Mouse (Mus musculus) thymus, adult 2 months (tissue): ENCODE measurements at regions not wholly inside any gene's neighbourhood (a gene's known extent, or its start where the extent isn't known, plus 50 kb on each side); places are given as distances from the start of the nearest gene placed in this dataset.

Source experiments
- DNase-seq: peaks from one replicate; pipeline ENCODE4 v3.0.0; 2021
- H3K27ac ChIP-seq: fragments of 200-500 bp; 2 replicates; pipeline ENCODE4 v1.5.1; 2012; ENCODE audit warnings: low read length, control low read depth; ENCODE audit not compliant: control insufficient read depth, insufficient read depth
- H3K27me3 ChIP-seq: fragments of 200-500 bp; 2 replicates; pipeline ENCODE4 v1.6.1; 2012; ENCODE audit warnings: mild to moderate bottlenecking, low read length, moderate library complexity, mixed read lengths; ENCODE audit not compliant: control insufficient read depth, insufficient read depth
- H3K36me3 ChIP-seq: fragments of 200-500 bp; 2 replicates; pipeline ENCODE4 v1.6.1; 2012; ENCODE audit warnings: mild to moderate bottlenecking, low read length, moderate library complexity; ENCODE audit not compliant: control insufficient read depth, insufficient read depth
- H3K4me1 ChIP-seq: fragments of 200-500 bp; replicated peaks from 2 replicates; pipeline ENCODE4 v1.6.1; 2012; ENCODE audit warnings: low read length; ENCODE audit not compliant: control insufficient read depth, insufficient read depth
- H3K4me3 ChIP-seq: fragments of 200-500 bp; 2 replicates; pipeline ENCODE4 v1.5.1; 2012; ENCODE audit warnings: mild to moderate bottlenecking, low read length, control low read depth, moderate library complexity; ENCODE audit not compliant: control insufficient read depth, insufficient read depth
- CTCF ChIP-seq: fragments of 200-500 bp; IDR thresholded peaks from 2 replicates; pipeline ENCODE4 v1.5.1; 2012; ENCODE audit warnings: mild to moderate bottlenecking, control low read depth, low read length, moderate library complexity, borderline replicate concordance; ENCODE audit not compliant: control insufficient read depth, poor library complexity, insufficient read depth; ENCODE audit errors: extremely low read depth
- POLR2A ChIP-seq: fragments of 200-500 bp; IDR thresholded peaks from 2 replicates; pipeline ENCODE4 v1.6.1; 2012; ENCODE audit warnings: mild to moderate bottlenecking, low read length, control low read depth, moderate library complexity; ENCODE audit not compliant: control insufficient read depth, poor library complexity, insufficient read depth; ENCODE audit errors: extremely low read depth
- WGBS: fragments of 180-500 bp; shearing (Covaris S2); methylation state at CpG from one replicate; pipeline ENCODE4 v1.1.7; 2018; 5-methylcytosine and 5-hydroxymethylcytosine counted together

DNA sequence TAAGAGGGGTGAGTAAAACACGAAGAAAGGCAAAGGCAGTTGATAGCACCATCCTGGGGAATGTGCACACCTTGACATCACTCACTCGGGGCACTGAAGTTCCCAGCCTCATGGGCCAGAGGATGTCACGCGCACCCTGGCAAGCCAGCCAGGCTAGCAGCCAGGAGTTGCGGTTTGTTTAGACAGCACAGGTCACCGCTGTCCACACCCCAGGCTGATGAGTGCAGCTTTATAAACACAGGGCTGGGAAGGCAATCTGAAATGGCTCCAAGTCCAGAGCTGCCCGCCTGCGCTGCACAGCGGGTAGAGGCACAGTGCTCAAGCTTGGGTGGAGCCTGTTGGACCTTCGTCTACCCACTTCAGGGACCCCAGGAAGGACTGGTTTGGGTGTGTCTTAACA, 216.8 kb downstream of the Bcor start:
- TF ChIP-seq CTCF, result no peak
- no peak for TF ChIP-seq POLR2A
- WGBS, result 79% methylated on average over 10 of the region's 10 CpGs
- no peaks in the 10 kb centered on the region for H3K27me3 ChIP-seq
- no peak overlapping the region for H3K27ac ChIP-seq
- DNase-seq, result no peak
- H3K4me3 ChIP-seq, result no peak overlapping the region
- H3K4me1 ChIP-seq, result no peaks in the 10 kb centered on the region
- H3K36me3 ChIP-seq, result no peaks in the 10 kb centered on the region

DNA sequence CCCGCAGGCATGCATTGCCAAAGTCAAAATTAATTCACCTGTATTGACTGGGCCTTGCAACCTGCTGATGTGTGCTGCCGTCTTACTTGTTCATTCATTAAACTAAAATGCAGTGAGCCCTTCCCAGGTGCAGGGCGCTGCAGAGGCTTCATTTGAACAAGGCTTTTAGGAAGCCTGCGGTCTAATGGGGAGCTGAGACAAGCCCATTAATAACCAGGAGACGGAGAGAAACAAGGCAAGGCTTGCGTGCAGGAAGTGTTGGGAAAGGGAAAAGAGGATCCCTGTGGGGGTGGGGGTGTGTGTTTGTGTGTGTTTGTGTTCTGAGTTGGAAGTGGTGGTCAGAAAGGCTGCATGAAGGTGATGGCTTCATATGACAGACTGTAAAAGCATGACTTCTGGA, 215.6 kb downstream of the Bcor start:
- H3K4me1 ChIP-seq, result no peaks in the 10 kb centered on the region
- no peak overlapping the region for H3K4me3 ChIP-seq
- WGBS, result 89% methylated on average over 6 of the region's 6 CpGs
- H3K27me3 ChIP-seq, result no peaks in the 10 kb centered on the region
- TF ChIP-seq POLR2A, result no peak
- TF ChIP-seq CTCF, result no peak
- H3K36me3 ChIP-seq, result no peaks in the 10 kb centered on the region
- DNase-seq, result no peak
- H3K27ac ChIP-seq, result no peak overlapping the region

DNA sequence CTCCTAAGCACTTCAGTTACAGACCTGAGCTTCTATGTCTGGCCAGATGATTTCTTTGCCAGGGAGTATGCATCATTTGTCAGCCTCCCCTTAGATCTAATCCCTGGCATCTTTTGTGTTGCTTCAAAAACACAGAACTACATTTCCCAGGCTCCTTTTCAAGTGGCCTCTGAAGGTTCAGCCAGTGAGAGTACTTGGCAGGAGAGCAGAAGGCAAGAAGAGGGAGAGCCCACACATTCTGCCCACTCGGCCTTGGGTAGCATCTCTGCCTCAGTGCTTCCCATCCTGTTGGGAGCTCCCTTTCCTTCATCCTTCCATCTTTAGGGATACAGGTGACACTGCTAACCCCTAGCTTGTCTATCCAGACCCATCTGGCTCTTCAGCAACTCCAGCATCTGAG, 214.9 kb downstream of the Bcor start:
- Histone ChIP-seq H3K4me3 (no peak overlapping the region), H3K27ac (no peak overlapping the region), H3K27me3 (no peaks in the 10 kb centered on the region), H3K4me1 (no peaks in the 10 kb centered on the region), H3K36me3 (no peaks in the 10 kb centered on the region)
- WGBS, result 93% methylated on average over 1 of the region's 1 CpGs
- DNase-seq, result no peak
- no peak for TF ChIP-seq POLR2A
- TF ChIP-seq CTCF, result no peak

DNA sequence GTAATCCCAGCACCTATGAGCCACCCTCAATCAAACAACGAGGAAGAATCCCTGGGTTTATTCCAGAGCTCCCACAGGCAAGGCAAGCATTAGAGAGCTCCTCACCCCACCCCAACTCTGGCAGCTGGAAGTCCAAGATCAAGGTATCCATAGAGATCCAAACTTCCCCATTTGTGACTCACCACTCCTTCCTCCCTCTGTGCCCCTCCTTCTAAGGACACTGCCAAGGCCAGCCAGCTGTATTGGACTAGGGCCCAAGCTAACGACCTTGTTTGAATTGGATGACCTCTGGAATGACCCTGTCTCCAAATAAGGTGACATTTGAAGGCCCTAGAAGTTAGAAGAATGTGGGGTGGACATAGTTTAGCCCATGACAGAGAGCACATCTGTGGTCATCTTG, 208.0 kb downstream of the Bcor start:
- Histone ChIP-seq H3K36me3 (no peaks in the 10 kb centered on the region), H3K27me3 (no peaks in the 10 kb centered on the region), H3K27ac (no peak overlapping the region), H3K4me3 (no peak overlapping the region), H3K4me1 (no peaks in the 10 kb centered on the region)
- WGBS, result 64% methylated on average over 2 of the region's 2 CpGs
- TF ChIP-seq CTCF (no peak), POLR2A (no peak)
- no peak for DNase-seq

DNA sequence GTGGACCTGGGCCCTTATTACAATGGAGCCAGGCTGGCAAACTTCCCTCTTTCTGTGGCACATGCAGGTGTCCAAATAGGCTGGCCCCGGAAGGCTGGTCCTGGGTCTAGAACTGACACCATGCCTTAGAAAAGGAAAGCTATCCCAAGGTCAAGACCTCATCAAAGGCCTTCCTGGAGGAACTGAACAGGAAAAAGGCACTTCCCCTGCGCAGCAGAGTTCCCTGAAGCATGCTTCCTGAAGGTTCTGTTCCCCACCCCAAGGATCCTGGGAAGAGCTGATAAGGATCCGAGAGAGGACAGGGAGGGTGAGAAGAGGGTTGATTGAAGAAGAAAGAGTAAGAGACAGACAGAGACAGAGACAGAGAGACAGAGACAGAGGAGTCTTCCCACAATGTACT, 204.0 kb downstream of the Bcor start:
- no peak for DNase-seq
- WGBS, result 71% methylated on average over 3 of the region's 3 CpGs
- H3K4me3 ChIP-seq, result no peak overlapping the region

DNA sequence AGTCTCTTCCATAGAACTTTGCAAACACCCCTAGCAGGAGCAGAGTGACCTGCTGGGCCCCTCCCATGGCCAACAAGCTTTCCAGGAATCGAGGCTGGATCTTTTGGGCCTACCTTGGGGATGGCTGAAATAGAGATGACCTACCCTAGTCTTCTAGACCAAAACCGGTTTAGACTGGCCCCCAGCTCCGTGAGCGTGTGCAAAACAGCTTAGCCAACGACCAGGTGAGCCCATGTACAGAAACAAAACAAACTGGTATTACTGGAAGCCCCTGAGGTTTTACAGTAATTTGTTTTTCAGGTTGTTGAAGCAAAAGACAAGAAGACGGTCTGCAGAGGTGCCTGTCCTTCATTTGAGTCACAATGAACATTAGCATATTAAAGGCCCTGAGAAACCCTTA, 203.1 kb downstream of the Bcor start:
- Histone ChIP-seq H3K4me1 (no peaks in the 10 kb centered on the region), H3K4me3 (no peak overlapping the region), H3K27ac (no peak overlapping the region), H3K36me3 (no peaks in the 10 kb centered on the region), H3K27me3 (no peaks in the 10 kb centered on the region)
- DNase-seq, result no peak
- WGBS, result 92% methylated on average over 6 of the region's 6 CpGs
- TF ChIP-seq CTCF (no peak), POLR2A (no peak)

More for the DNA sequence above, 204.0 kb downstream of the Bcor start:
- TF ChIP-seq CTCF (no peak), POLR2A (no peak)
- no peaks in the 10 kb centered on the region for H3K36me3 ChIP-seq
- H3K27ac ChIP-seq, result no peak overlapping the region
- H3K4me1 ChIP-seq, result no peaks in the 10 kb centered on the region
- H3K27me3 ChIP-seq, result no peaks in the 10 kb centered on the region

DNA sequence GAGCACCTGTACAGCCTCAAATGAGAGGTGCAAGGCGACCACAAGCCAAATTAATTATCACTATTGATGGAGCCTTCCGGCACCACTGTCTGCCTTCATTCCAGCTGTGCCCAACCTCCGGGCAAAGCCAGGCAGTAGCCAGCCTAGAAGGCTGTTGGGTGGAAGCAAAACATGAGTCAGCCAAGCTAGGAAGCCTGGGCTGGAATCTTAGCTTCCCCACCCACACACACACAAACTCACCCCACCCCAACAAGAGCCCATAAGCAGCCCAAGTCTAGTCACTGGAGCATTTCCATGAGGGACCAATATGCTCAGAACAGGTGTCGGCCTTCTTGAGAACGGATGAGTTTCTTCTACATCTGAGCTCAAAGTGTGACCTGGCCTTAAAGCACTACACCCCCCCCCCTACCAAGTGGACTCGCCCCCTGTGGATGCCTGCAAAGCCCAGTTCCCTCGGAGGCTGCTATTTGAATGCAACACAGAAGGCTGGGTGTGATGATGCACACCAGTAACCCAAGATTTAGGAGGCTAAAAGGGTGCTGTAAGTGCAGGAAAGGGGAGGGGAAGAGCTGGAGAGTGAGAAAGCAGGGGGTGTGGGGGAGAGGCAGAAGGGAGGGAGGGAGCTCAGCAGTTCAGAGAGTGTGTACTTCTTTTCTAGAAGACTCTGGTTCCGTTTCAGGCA, 200.1 kb downstream of the Bcor start:
- no peak for TF ChIP-seq POLR2A
- no peak for TF ChIP-seq CTCF
- Histone ChIP-seq H3K27ac (no peak overlapping the region), H3K27me3 (no peaks in the 10 kb centered on the region), H3K4me1 (no peaks in the 10 kb centered on the region), H3K4me3 (no peak overlapping the region), H3K36me3 (no peaks in the 10 kb centered on the region)
- 74% methylated on average over 8 of the region's 8 CpGs for WGBS
- no peak for DNase-seq
